Mouse (Mus musculus) spleen, adult 2 months (tissue): ENCODE results near the gene Gatad2b.

Experiments
- CTCF ChIP-seq: fragments of 200-500 bp; IDR thresholded peaks from 2 replicates; pipeline ENCODE4 v1.5.1; 2011; ENCODE audit warnings: mild to moderate bottlenecking, inconsistent platforms; ENCODE audit not compliant: insufficient read depth, insufficient read length, insufficient replicate concordance; ENCODE audit errors: extremely low read depth
- POLR2A ChIP-seq: fragments of 200-500 bp; IDR thresholded peaks from 2 replicates; pipeline ENCODE4 v1.6.1; 2011; ENCODE audit warnings: low read depth, low read length, inconsistent platforms

GRCm38 (mm10) chr3:90388192-90388591 is 95.2 kb downstream of the Gatad2b start:
- TF ChIP-seq CTCF = no peak
- TF ChIP-seq POLR2A = no peak
